8 mouse cellular contexts compared by ENCODE assay signal in the genomic region with DNA sequence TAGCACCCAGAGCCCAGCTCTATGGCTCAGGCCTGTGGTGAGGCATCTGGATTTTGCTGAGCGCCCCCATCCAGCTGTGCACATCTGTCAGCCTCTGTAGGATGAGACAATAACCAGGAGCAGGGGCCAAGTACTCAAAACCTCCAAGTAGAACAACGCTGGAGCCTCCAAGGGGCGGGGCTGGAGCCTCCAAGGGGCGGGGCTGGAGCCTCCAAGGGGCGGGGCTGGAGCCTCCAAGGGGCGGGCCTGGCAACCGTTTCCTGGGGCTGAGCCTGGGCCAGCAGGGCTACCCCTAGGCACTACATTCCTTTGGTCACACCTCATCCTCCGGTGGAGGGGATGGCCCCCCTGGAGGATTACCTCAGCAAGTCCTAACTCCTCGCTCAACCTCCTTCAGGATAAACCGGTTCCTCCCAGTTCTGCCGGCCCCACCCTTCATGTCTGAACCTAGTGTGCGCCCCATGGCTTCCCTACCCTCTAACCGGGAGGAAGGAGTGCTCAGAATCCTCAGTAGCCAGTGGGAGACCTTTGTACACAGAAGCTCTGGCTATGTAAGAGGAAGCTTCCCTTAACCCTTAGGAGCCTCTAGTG. TPM values are rescaled to one million over a fixed set of nuclear protein-coding genes. Genes with fewer than 3 reads are reported as not detected.
A peak's percentile ranks its signal among the peaks of the same experiment; 100 is the strongest.
DNase-seq lines count a peak whose midpoint lies in the region; ATAC-seq lines count a peak whose summit lies in the region.

No protein-coding gene starts in this region.

- WGBS in embryonic facial prominence, embryonic 15.5 days: 8% methylated on average over 13 of the region's 13 CpGs
- 6% methylated on average over 13 of the region's 13 CpGs for WGBS in limb, embryonic 12.5 days
- WGBS in neural tube, embryonic 11.5 days: 7% methylated on average over 12 of the region's 13 CpGs

- ATAC-seq in embryonic facial prominence, embryonic 15.5 days (ENCODE audit: insufficient number of reproducible peaks, low FRiP score, low TSS enrichment, low read depth): peak; percentile 81
- peak; percentile 66 for ATAC-seq in limb, embryonic 12.5 days (ENCODE audit: insufficient number of reproducible peaks, insufficient read depth, low FRiP score, low TSS enrichment, low read depth)
- ATAC-seq in neural tube, embryonic 11.5 days (ENCODE audit: insufficient read depth, low FRiP score, low TSS enrichment): no peak; the same call in 1 of the 2 replicates

- no peaks in the 10 kb centered on the region for H3K27me3 ChIP-seq in embryonic facial prominence, embryonic 15.5 days
- H3K27me3 ChIP-seq in limb, embryonic 12.5 days: 0 out of 2 replicates have a peak, but pooled peaks cover 3% of the 10 kb centered on the region
- no peaks in the 10 kb centered on the region for H3K27me3 ChIP-seq in neural tube, embryonic 11.5 days (ENCODE audit: control insufficient read depth, insufficient read depth, low read length)

- no peak overlapping the region for H3K9ac ChIP-seq in embryonic facial prominence, embryonic 15.5 days
- H3K9ac ChIP-seq in limb, embryonic 12.5 days (replicated peaks): no peak overlapping the region
- 0 out of 2 replicates have a peak overlapping the region, but pooled peaks have one; percentile 15 for H3K9ac ChIP-seq in neural tube, embryonic 11.5 days (ENCODE audit: low read length)

- intact Hi-C loops in heart, postnatal 25 days (cut with DNase I): no loop called here

- DNase-seq in 3T3-L1 (ENCODE audit: low read depth, low spot score) (peak; percentile 98), R1 (ENCODE audit: low read depth, low spot score) (peak; percentile 99)
- peak; percentile 71 for DNase-seq in heart, postnatal 25 days (ENCODE audit: low spot score)
- DNase-seq in neural tube, embryonic 11.5 days (ENCODE audit: low spot score): no peak
- DNase-seq in right cerebral cortex, postnatal 25 days: no peak
- no peak for DNase-seq in layer of hippocampus, adult 11-12 months (ENCODE audit: low spot score)

- H3K27ac ChIP-seq in embryonic facial prominence, embryonic 15.5 days (replicated peaks): peak overlapping the region; percentile 82
- 0 out of 2 replicates have a peak overlapping the region, but pooled peaks have one; percentile 35 for H3K27ac ChIP-seq in limb, embryonic 12.5 days
- H3K27ac ChIP-seq in neural tube, embryonic 11.5 days (ENCODE audit: low read depth, low read length): no peak overlapping the region

- H3K4me3 ChIP-seq in embryonic facial prominence, embryonic 15.5 days (replicated peaks): no peak overlapping the region
- H3K4me3 ChIP-seq in limb, embryonic 12.5 days (replicated peaks): no peak overlapping the region
- H3K4me3 ChIP-seq in neural tube, embryonic 11.5 days (ENCODE audit: low read depth, low read length): no peak overlapping the region

- no peaks in the 10 kb centered on the region for H3K9me3 ChIP-seq in embryonic facial prominence, embryonic 15.5 days (replicated peaks)
- no peaks in the 10 kb centered on the region for H3K9me3 ChIP-seq in limb, embryonic 12.5 days
- no peaks in the 10 kb centered on the region for H3K9me3 ChIP-seq in neural tube, embryonic 11.5 days (ENCODE audit: control insufficient read depth, low read length)

- peak overlapping the region; percentile 26; the same call in 1 of the 2 replicates for H3K4me2 ChIP-seq in embryonic facial prominence, embryonic 15.5 days (replicated peaks)
- peak overlapping the region; percentile 13; the same call in 1 of the 2 replicates for H3K4me2 ChIP-seq in limb, embryonic 12.5 days
- H3K4me2 ChIP-seq in neural tube, embryonic 11.5 days (ENCODE audit: low read depth): no peak overlapping the region

- peaks cover 78% of the 10 kb centered on the region for H3K4me1 ChIP-seq in embryonic facial prominence, embryonic 15.5 days
- peaks cover 69% of the 10 kb centered on the region for H3K4me1 ChIP-seq in limb, embryonic 12.5 days (replicated peaks)
- peaks cover 3% of the 10 kb centered on the region; the same call in 1 of the 2 replicates for H3K4me1 ChIP-seq in neural tube, embryonic 11.5 days (ENCODE audit: control insufficient read depth, insufficient read depth, low read length)

- no peaks in the 10 kb centered on the region for H3K36me3 ChIP-seq in embryonic facial prominence, embryonic 15.5 days
- no peaks in the 10 kb centered on the region for H3K36me3 ChIP-seq in limb, embryonic 12.5 days
- H3K36me3 ChIP-seq in neural tube, embryonic 11.5 days (ENCODE audit: control insufficient read depth, insufficient read depth, low read length): no peaks in the 10 kb centered on the region

RNA-seq across cellular contexts. Expression of a gene that starts 30.0 kb away (rescaled TPM):
- 5.0 and 5.6 TPM in 2 replicates for polyA plus RNA-seq in embryonic facial prominence, embryonic 15.5 days (2015; fragmentation: Nextera tagmentation; extraction: Ambion mirVana)
- 10 to 100 TPM; 21.0 to 25.0 TPM for total RNA-seq in heart, postnatal 25 days (2021)
- polyA plus RNA-seq in limb, embryonic 12.5 days (2016; fragmentation: Nextera tagmentation; extraction: Ambion mirVana): 2.9 and 3.4 TPM in 2 replicates
- 4.8 and 5.2 TPM in 2 replicates for polyA plus RNA-seq in neural tube, embryonic 11.5 days (2014; fragmentation: Nextera tagmentation; extraction: Ambion mirVana)

RNA-seq across cellular contexts. Expression of a gene that starts 33.7 kb away (rescaled TPM):
- polyA plus RNA-seq in embryonic facial prominence, embryonic 15.5 days (2015; fragmentation: Nextera tagmentation; extraction: Ambion mirVana): 36.7 and 37.6 TPM in 2 replicates
- 10 to 100 TPM; 14.1 to 15.5 TPM for total RNA-seq in heart, postnatal 25 days (2021)
- polyA plus RNA-seq in limb, embryonic 12.5 days (2016; fragmentation: Nextera tagmentation; extraction: Ambion mirVana): 21.7 and 23.3 TPM in 2 replicates
- polyA plus RNA-seq in neural tube, embryonic 11.5 days (2014; fragmentation: Nextera tagmentation; extraction: Ambion mirVana): 7.4 and 9.1 TPM in 2 replicates

Comparison
In these comparisons a context has a peak if more than half of its experiments do, and no peak if none do; other contexts are left out.
1. DNase-seq: peak in 3T3-L1 (single experiment), R1 (single experiment) and heart, postnatal 25 days (single experiment); none in neural tube, embryonic 11.5 days (single experiment), right cerebral cortex, postnatal 25 days (single experiment) and layer of hippocampus, adult 11-12 months (single experiment).